Mouse (Mus musculus) midbrain, embryonic 15.5 days (tissue): ENCODE results near the gene Olfr1389. TPM values are rescaled to one million over a fixed set of nuclear protein-coding genes. Genes with fewer than 3 reads are reported as not detected.
"Not testable (repeated sequence)": the region's sequence is repeated elsewhere in the genome, so short reads cannot be mapped to it uniquely, and the experiment has no call there.

Experiments used
- ATAC-seq: fragments of 200-750 bp; cut with Nextera tagmentation; replicated peaks from 2 replicates; pipeline ENCODE4 v1.8.0; 2017; ENCODE audit warnings: moderate TSS enrichment
- H3K27ac ChIP-seq: fragments of 300-500 bp; sonication (generic); 2 replicates; pipeline ENCODE4 v1.5.1; 2015; ENCODE audit warnings: mild to moderate bottlenecking, inconsistent platforms
- H3K27me3 ChIP-seq: fragments of 300-500 bp; sonication (generic); replicated peaks from 2 replicates; pipeline ENCODE4 v1.6.1; 2015; ENCODE audit warnings: inconsistent platforms
- H3K36me3 ChIP-seq: fragments of 300-500 bp; sonication (generic); replicated peaks from 2 replicates; pipeline ENCODE4 v1.6.1; 2015; ENCODE audit warnings: inconsistent platforms
- H3K4me1 ChIP-seq: fragments of 300-500 bp; sonication (generic); 2 replicates; pipeline ENCODE4 v1.6.1; 2015; ENCODE audit warnings: inconsistent platforms
- H3K4me2 ChIP-seq: fragments of 300-500 bp; sonication (generic); 2 replicates; pipeline ENCODE4 v1.6.1; 2015; ENCODE audit warnings: inconsistent platforms, mild to moderate bottlenecking, moderate library complexity
- H3K4me3 ChIP-seq: fragments of 300-500 bp; sonication (generic); 2 replicates; pipeline ENCODE4 v1.5.1; 2015; ENCODE audit warnings: mild to moderate bottlenecking, inconsistent platforms
- H3K9ac ChIP-seq: fragments of 300-500 bp; sonication (generic); 2 replicates; pipeline ENCODE4 v1.6.1; 2015; ENCODE audit warnings: mild to moderate bottlenecking, inconsistent platforms
- H3K9me3 ChIP-seq: fragments of 300-500 bp; sonication (generic); 2 replicates; pipeline ENCODE4 v1.6.1; 2016; ENCODE audit warnings: inconsistent platforms
- WGBS: fragments of 180-500 bp; shearing (Covaris S2); methylation state at CpG from one replicate; pipeline ENCODE4 v1.1.7; 2015; ENCODE audit warnings: mixed read lengths; 5-methylcytosine and 5-hydroxymethylcytosine counted together
- polyA plus RNA-seq: library from polyadenylated mRNA; unstranded; fragments of >200 nt; fragmentation: Nextera tagmentation; extraction: Ambion mirVana; gene quantifications from 2 replicates; pipeline ENCODE4 v1.2.1, GENCODE M21; 2015

Gene Olfr1389
- polyA plus RNA-seq: not detected in 2 replicates

- Histone ChIP-seq H3K27ac (no peak within 1 kb of the TSS), H3K4me3 (no peak within 1 kb of the TSS), H3K4me1 (no peaks in the 10 kb centered on the region), H3K4me2 (no peak within 1 kb of the TSS), H3K9me3 (no peaks in the 10 kb centered on the region), H3K9ac (no peak within 1 kb of the TSS), H3K27me3 (no peaks in the 10 kb centered on the region), H3K36me3 (no peaks in the 10 kb centered on the region)
- no peak for ATAC-seq
- 91% methylated on average over 2 of the region's 2 CpGs for WGBS
Measured at GRCm38 (mm10) chr11:49422767-49423166, at the start of gene Olfr1389. Gene Olfr1389, plus strand, starts transcription at chr11:49423067.

GRCm38 (mm10) chr11:49383133-49383532, 39.7 kb upstream of the Olfr1389 start:
- no peak overlapping the region for H3K9ac ChIP-seq
- H3K4me3 ChIP-seq: no peak overlapping the region
- H3K27me3 ChIP-seq: no peaks in the 10 kb centered on the region
- no peak overlapping the region for H3K27ac ChIP-seq
- no peaks in the 10 kb centered on the region for H3K36me3 ChIP-seq
- no peaks in the 10 kb centered on the region for H3K4me1 ChIP-seq
- no peak for ATAC-seq
- no peak overlapping the region for H3K4me2 ChIP-seq
- no peaks in the 10 kb centered on the region for H3K9me3 ChIP-seq

- not testable (repeated sequence) for H3K36me3 ChIP-seq, ATAC-seq, H3K9ac ChIP-seq, H3K27ac ChIP-seq, H3K9me3 ChIP-seq, H3K4me3 ChIP-seq, H3K27me3 ChIP-seq, H3K4me1 ChIP-seq, H3K4me2 ChIP-seq
- 98% methylated on average over 7 of the region's 7 CpGs for WGBS
Measured at GRCm38 (mm10) chr11:49386118-49386517, 36.7 kb upstream of the Olfr1389 start.

GRCm38 (mm10) chr11:49392707-49393106, 30.2 kb upstream of the Olfr1389 start:
- ATAC-seq, H3K4me1 ChIP-seq, H3K4me2 ChIP-seq, H3K27me3 ChIP-seq, H3K9me3 ChIP-seq, H3K27ac ChIP-seq, H3K9ac ChIP-seq, H3K36me3 ChIP-seq, H3K4me3 ChIP-seq: not testable (repeated sequence)
- WGBS: 77% methylated on average over 1 of the region's 1 CpGs

GRCm38 (mm10) chr11:49406784-49407183, 16.1 kb upstream of the Olfr1389 start:
- 82% methylated on average over 3 of the region's 3 CpGs for WGBS
- Histone ChIP-seq H3K4me3 (no peak overlapping the region), H3K27me3 (no peaks in the 10 kb centered on the region)

GRCm38 (mm10) chr11:49410540-49410939, 12.3 kb upstream of the Olfr1389 start:
- Histone ChIP-seq H3K9me3 (no peaks in the 10 kb centered on the region), H3K27ac (no peak overlapping the region), H3K27me3 (no peaks in the 10 kb centered on the region), H3K36me3 (no peaks in the 10 kb centered on the region), H3K9ac (no peak overlapping the region), H3K4me1 (no peaks in the 10 kb centered on the region), H3K4me2 (no peak overlapping the region), H3K4me3 (no peak overlapping the region)
- no peak for ATAC-seq
- 31% methylated on average over 1 of the region's 1 CpGs for WGBS

More at GRCm38 (mm10) chr11:49406784-49407183, 16.1 kb upstream of the Olfr1389 start:
- ATAC-seq: no peak
- Histone ChIP-seq H3K9me3 (no peaks in the 10 kb centered on the region), H3K4me2 (no peak overlapping the region), H3K36me3 (no peaks in the 10 kb centered on the region), H3K4me1 (no peaks in the 10 kb centered on the region), H3K9ac (no peak overlapping the region), H3K27ac (no peak overlapping the region)

GRCm38 (mm10) chr11:49425257-49425927, 2.5 kb downstream of the Olfr1389 start:
- no peaks in the 10 kb centered on the region for H3K4me1 ChIP-seq
- H3K4me2 ChIP-seq: no peak overlapping the region
- H3K4me3 ChIP-seq: no peak overlapping the region
- ATAC-seq: no peak
- no peak overlapping the region for H3K27ac ChIP-seq
- no peaks in the 10 kb centered on the region for H3K27me3 ChIP-seq
- H3K9me3 ChIP-seq: no peaks in the 10 kb centered on the region
- 80% methylated on average over 1 of the region's 1 CpGs for WGBS
- no peak overlapping the region for H3K9ac ChIP-seq
- H3K36me3 ChIP-seq: no peaks in the 10 kb centered on the region

- Histone ChIP-seq H3K27me3 (no peaks in the 10 kb centered on the region), H3K9ac (no peak overlapping the region), H3K4me3 (no peak overlapping the region), H3K9me3 (no peaks in the 10 kb centered on the region), H3K4me1 (no peaks in the 10 kb centered on the region), H3K36me3 (no peaks in the 10 kb centered on the region), H3K4me2 (no peak overlapping the region), H3K27ac (no peak overlapping the region)
- 85% methylated on average over 2 of the region's 2 CpGs for WGBS
- ATAC-seq: no peak
Measured at GRCm38 (mm10) chr11:49429641-49430040, 6.8 kb downstream of the Olfr1389 start.

- WGBS: 78% methylated on average over 3 of the region's 3 CpGs
- no peaks in the 10 kb centered on the region for H3K9me3 ChIP-seq
Measured at GRCm38 (mm10) chr11:49436411-49436810, 13.5 kb downstream of the Olfr1389 start, which contains the start of gene Olfr1388. Gene Olfr1388, plus strand, starts transcription at chr11:49436624.

GRCm38 (mm10) chr11:49455043-49455442, 32.2 kb downstream of the Olfr1389 start, which contains the start of gene Olfr1387:
Gene Olfr1387, plus strand, starts transcription at chr11:49455343.
- no peak for ATAC-seq
- H3K9me3 ChIP-seq: no peaks in the 10 kb centered on the region
- no peak within 1 kb of the TSS for H3K4me2 ChIP-seq
- H3K36me3 ChIP-seq: no peaks in the 10 kb centered on the region
- no peak within 1 kb of the TSS for H3K27ac ChIP-seq
- H3K27me3 ChIP-seq: no peaks in the 10 kb centered on the region
- H3K9ac ChIP-seq: no peak within 1 kb of the TSS
- 73% methylated on average over 1 of the region's 1 CpGs for WGBS
- no peak within 1 kb of the TSS for H3K4me3 ChIP-seq
- H3K4me1 ChIP-seq: no peaks in the 10 kb centered on the region

More at GRCm38 (mm10) chr11:49436411-49436810, 13.5 kb downstream of the Olfr1389 start, which contains the start of gene Olfr1388:
- Histone ChIP-seq H3K36me3 (no peaks in the 10 kb centered on the region), H3K4me2 (no peak within 1 kb of the TSS), H3K27me3 (no peaks in the 10 kb centered on the region), H3K9ac (no peak within 1 kb of the TSS), H3K27ac (no peak within 1 kb of the TSS), H3K4me3 (no peak within 1 kb of the TSS), H3K4me1 (no peaks in the 10 kb centered on the region)
- ATAC-seq: no peak

- H3K27ac ChIP-seq, H3K9me3 ChIP-seq, H3K4me2 ChIP-seq: not testable (repeated sequence)
Measured at GRCm38 (mm10) chr11:49464746-49465145, 41.9 kb downstream of the Olfr1389 start, which contains the start of gene Olfr1386. Gene Olfr1386, plus strand, starts transcription at chr11:49465046.

More at GRCm38 (mm10) chr11:49464746-49465145, 41.9 kb downstream of the Olfr1389 start, which contains the start of gene Olfr1386:
- H3K36me3 ChIP-seq, H3K4me3 ChIP-seq, H3K4me1 ChIP-seq, H3K9ac ChIP-seq, ATAC-seq, H3K27me3 ChIP-seq: not testable (repeated sequence)
- WGBS: 91% methylated on average over 3 of the region's 3 CpGs
